Mouse (Mus musculus): Measurements from ENCODE around the gene Col6a6.
A peak's percentile ranks its signal among the peaks of the same experiment; 100 is the strongest.
"Not testable (repeated sequence)": the region's sequence is repeated elsewhere in the genome, so short reads cannot be mapped to it uniquely, and the experiment has no call there.

The Col6a6 gene

DNA sequence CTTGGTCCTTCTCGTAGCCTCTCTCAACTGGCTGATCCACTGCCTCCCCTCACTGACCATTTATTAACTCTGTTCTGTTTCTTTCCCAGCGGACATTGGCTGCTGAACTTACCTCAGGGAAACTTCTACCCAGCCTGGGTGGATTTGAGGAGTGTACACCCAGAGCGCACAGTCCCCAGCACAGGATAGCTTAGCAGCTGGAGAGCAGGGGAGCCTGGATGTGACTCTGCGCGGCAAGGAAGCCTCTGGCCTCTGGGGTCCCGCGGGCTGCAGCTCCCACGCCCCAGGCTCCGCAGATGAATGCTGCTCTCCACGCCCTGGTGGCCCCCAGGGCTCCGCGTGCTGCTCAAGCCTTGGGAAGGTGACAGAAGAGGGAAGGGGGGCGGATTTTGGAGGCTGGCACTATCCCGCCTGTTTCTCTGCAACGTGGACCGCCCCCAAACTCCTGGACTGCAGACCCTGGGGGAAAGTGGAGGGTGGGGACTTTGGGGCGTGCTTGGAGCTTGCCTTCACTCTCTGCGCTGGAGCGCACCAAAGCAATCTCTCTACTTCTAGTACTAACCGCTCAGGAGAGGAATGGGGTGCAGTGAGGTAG, at the start of gene Col6a6:
Col6a6 (minus strand) TSS at position 370 of the 595 bp plus-strand sequence.
- no peak for DNase-seq

- no peak for DNase-seq
Observed at GRCm38 (mm10) chr9:105876124-105876523, 48.2 kb upstream of the Col6a6 start.

GRCm38 (mm10) chr9:105871643-105872042, 43.7 kb upstream of the Col6a6 start:
- no peak for DNase-seq

GRCm38 (mm10) chr9:105857773-105858172, 29.8 kb upstream of the Col6a6 start:
- peak; percentile 48 to 74 for DNase-seq

DNA sequence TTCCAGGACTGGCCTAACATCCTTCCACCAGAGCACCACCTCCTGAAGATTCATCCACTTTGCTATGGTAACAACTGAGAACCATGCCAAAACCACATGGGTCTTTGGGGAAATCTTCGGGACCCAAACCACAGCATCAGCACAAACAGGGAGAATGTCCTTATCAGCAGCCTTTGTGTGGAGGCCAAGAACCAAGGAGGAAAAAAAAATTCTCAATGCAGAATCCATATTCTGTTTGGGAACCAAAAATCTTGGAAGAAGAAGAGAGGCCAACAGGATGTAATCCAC, 24.8 kb upstream of the Col6a6 start:
- DNase-seq: no peak

DNA sequence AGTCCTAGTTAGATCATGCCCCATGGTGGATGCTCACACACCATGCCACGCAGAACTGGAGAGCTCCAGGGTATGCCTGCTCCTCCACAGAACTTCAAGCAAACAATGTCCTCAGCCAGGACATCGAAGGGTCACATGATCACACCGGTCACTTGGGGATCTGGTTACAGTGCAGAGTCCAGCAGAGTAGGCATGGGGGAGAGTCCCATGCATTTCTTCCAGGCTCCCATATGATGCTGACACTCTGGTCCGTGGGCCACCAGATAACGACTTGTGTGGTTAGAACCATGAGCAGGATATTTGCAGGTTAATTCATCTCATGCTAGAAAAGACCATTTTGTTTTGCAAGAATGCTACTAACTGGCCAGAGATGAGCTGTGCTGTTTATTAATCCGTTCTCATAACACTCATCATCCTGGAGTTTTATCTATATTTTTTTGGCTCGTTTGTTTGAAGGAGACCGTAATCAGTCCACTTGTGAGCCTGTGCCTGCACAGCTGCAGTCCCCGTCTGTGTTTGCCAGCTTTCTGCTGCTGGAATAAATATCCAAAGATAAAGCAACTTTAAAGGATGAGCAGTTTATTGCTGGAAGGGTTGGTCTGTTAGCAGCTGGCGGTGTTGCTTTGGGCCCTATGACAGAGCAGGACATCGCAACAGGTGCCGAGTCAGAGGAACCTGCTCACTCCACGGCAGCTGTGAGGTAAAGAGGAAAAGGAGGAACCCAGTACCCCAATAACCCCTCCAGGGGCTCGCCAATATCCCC, 24.2 kb upstream of the Col6a6 start:
- DNase-seq: no peak

- DNase-seq: no peak
Observed at GRCm38 (mm10) chr9:105851011-105851410, 23.1 kb upstream of the Col6a6 start.

DNA sequence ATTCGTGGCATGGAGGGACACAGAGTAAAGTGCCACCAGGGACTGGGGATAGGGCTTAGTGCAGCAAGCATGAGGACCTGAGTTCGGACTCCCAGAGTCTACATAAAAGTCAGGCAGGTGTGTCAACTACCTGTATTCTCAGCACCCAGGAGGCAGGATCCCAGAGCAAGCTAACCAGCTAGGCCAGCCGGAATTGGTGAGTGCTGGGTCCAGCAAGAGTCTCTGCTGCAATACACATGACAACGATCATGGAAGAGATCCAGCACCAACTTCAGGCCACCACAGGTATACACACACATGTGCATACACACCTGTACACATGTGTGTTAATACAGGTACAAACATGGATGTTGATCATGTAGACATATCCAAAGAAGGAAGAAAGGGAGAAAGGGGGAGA, 20.4 kb upstream of the Col6a6 start:
- DNase-seq: no peak

DNA sequence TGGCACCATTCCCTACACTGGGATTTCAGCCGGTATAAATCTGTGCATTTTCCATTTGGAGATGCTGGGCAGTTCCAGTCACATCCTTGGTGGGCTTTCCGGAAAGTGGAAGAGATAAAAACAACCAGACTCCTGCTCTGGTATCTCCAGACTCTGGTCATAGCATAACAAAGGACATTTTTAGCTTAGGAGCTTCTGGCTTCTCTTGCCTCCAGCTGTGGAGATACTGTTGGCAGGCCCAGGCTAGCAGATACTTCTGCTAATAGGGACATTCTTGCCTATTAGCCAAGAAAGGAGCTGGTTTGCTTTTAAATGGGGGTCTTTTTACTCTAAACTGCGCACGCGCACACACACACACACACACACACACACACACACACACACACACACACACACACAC, 19.3 kb upstream of the Col6a6 start:
- no peak for DNase-seq

- not testable (repeated sequence) for DNase-seq
Observed at GRCm38 (mm10) chr9:105841386-105841785, 13.4 kb upstream of the Col6a6 start.

- DNase-seq: no peak
Observed at GRCm38 (mm10) chr9:105839147-105839515, 11.2 kb upstream of the Col6a6 start.

- no peak for DNase-seq
Observed at GRCm38 (mm10) chr9:105838396-105839146, 10.6 kb upstream of the Col6a6 start.

DNA sequence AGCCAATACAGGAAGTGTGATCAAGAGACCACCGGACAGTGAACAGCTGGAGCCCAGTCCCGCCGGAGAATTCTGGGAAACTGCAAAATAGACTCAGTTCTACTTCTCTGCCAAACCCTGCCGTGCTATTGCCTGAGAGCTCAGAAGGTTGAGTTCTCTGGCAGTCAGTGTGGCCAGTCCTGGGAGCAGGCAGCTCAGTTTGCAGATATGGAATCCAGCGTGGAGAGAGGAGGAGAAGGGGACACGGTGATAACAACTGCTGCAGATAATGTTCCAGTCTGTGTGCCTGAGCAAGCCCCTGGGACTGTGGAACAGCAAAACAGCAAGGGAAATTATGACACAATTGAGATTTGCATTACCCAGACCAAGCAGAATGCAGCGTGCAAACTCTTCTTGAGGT, 7.6 kb upstream of the Col6a6 start:
- DNase-seq: no peak

DNA sequence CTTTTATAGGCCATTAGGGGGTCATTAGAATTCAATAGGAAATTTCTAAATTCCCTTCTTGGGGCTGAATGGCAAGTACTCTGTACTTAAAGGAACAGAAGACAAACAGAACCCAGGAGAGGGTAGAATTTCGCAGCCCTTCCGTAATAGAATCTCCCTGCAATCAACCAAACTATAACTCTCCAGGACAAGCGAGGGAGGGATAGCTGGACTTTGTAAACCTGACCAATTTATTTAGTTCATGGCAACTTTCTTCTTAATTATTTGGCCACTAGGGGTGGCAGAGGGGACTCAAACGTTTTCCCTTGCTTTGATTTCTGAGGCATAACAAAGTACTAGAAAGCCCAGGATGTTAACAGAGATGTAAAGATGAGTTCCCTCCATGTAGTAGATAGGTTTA, 6.8 kb upstream of the Col6a6 start:
- DNase-seq: no peak

DNA sequence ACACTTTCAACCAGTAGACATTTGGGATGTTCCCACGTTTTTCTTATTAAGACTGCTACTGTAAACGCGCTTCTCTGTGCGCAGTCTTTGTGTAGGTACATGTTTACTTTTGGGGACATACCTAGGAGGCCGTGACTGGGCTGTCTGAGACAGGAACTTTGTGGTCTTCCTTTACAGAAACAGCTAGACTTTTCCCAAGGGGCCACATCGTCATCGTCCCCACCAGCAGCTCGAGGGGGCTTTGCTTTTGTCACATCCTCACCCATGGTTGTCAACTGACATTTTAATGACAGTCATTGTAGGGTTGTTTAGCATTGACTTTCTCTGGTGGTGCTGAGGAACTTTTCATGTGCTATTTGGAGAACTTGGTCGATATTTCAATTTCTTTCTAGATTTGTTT, 3.3 kb upstream of the Col6a6 start:
- no peak for DNase-seq

GRCm38 (mm10) chr9:105827076-105827647, 798 bp downstream of the Col6a6 start:
- no peak for DNase-seq

DNA sequence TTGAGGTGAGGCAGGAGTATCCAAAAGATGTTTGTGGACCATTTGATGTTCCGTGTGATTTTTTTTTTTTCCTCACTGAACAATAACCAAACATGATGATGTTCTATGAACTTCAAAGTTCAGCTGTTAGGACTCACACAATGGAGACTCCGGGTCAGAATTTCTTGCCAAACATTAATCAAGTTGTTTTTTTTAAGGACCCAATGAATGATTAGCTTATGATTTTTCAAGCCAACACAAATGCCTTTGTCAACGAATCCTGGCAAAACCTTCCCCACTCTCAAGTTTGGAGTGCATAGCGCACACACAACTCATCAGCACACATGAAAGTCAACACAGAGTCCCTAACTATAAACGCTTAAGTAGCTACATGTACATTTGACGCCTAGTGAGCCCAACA, 7.2 kb downstream of the Col6a6 start:
- no peak for DNase-seq

DNA sequence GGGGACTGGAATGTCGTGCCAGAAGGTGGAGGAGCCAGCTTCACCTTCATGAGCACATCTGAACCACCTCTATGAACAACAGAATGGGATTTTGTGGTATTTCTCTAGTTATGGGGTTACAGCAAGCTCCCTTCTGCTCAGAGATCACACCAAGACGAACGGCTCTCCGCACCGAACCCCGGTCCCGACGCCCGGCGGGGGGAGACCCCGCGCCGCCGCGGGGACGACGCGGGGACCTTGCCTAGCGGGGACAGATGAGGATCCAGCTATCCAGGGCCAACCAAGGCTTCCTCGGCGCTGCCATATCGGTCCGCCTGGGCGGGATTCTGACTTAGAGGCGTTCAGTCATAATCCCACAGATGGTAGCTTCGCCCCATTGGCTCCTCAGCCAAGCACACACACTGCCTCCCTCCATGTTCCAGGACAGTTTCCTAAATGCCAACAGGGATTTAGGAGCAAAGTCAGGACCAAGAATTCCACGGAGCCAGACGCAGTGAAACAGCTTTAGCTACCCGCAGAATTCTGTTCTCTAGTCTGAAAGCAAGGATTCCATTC, 8.7 kb downstream of the Col6a6 start:
- no peak for DNase-seq

DNA sequence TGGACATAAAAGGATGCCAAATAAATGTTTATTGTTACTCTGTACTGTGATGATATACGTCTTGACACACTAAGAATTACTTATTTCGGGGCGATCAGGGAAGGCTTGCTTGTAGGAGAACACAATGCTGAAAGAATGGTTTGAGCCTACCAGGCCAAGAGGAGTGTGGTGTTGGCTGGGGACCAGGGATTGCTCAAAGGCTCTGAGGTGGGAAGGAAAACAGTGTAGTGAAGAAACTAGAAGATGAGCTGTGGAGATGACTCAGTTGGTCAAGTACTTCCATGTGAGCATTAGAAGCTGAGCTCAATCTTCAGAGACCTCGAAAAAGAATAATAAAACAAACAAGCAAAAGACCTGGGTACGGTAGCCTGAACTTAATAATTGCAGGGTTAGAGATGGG, 13.5 kb downstream of the Col6a6 start:
- no peak for DNase-seq

GRCm38 (mm10) chr9:105811458-105811857, 16.5 kb downstream of the Col6a6 start:
- DNase-seq: no peak

DNA sequence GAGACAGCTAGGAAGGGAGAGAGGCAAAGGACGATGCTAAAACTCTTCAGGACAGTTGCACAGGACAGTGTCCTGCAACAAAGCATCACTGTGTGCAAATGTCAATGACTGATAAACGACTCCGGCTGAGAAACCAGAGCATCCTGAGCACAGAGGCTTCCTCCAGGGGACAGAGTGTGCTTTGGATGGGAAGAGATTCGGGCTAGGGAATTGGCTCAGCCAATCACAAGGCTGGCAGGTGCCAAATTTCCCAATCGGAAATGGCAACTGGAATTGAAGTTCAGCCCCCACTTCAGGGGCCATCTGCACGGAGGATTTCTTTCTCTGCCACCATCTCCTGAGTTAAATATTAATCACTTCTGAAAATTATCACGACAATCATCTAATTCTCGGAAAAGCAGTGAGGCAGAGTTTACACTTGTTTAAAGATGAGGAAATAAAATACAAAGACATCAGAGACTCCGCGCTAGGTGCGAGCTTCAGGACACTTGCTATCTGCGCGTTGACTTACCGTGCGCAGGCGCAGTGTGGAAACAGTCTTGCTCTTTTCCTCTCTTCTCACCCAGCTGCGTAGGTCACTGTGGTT, 18.9 kb downstream of the Col6a6 start:
- no peak for DNase-seq

DNA sequence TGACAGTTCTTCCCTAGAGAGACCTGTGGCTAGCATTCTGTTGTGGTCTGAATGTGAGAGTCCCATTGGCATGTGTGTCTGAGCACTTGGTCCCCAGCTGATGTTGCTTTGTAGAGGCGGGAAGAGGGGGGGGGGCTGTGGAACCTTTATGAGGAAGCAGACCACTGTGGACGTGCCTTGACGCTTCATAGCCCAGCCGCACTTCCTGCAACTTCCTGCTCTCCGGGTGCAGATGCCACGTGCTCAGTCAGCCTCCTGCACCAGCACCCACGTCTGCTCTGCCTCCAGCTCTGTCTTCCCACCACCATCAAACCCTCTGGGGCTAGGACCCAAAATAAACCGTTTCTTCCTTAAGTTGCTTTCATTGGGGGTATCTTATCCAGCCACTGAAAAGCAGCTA, 24.5 kb downstream of the Col6a6 start:
- no peak for DNase-seq

DNA sequence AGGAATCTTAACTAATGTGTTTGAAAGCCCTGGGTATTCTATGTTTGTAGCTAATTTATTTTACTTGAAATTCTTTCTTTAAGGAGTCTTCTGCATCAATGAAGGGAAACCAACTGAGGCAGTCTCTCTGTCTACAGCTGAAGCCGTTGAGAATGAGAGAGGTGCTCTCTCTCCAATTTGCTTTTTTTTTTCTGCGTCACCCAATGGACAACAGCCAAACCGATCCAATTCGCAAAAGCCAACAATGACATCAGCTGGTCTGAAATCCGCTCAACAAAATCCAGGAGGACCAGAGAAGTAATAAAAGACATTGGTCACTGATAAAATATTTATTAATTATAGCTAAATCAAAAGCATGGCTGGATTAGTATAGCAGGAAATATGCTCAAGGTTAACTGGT, 26.5 kb downstream of the Col6a6 start:
- no peak for DNase-seq
